Mouse (Mus musculus) bone marrow, adult 2 months (tissue): ENCODE results near the gene Zswim4. TPM values are rescaled to one million over a fixed set of nuclear protein-coding genes. Genes with fewer than 3 reads are reported as not detected.

Experiments used
- H3K27ac ChIP-seq: fragments of 200-500 bp; 2 replicates; pipeline ENCODE4 v1.5.1; 2012; ENCODE audit warnings: low read depth, mild to moderate bottlenecking, control low read depth, inconsistent platforms, low read length; ENCODE audit not compliant: control insufficient read depth, poor library complexity, insufficient read depth
- H3K4me1 ChIP-seq: fragments of 200-500 bp; 2 replicates; pipeline ENCODE4 v1.6.1; 2011; ENCODE audit warnings: low read length; ENCODE audit not compliant: control insufficient read depth, insufficient read depth
- H3K4me3 ChIP-seq: fragments of 200-500 bp; replicated peaks from 2 replicates; pipeline ENCODE3; 2011; ENCODE audit warnings: mild to moderate bottlenecking, low read depth, low read length, control low read depth; ENCODE audit not compliant: control insufficient read depth
- CTCF ChIP-seq: fragments of 200-500 bp; IDR thresholded peaks from 2 replicates; pipeline ENCODE4 v1.5.1; 2011; ENCODE audit warnings: low read length, control low read depth; ENCODE audit not compliant: control insufficient read depth, insufficient read depth
- POLR2A ChIP-seq: fragments of 200-500 bp; IDR thresholded peaks from 2 replicates; pipeline ENCODE4 v1.6.1; 2011; ENCODE audit warnings: low read depth, mild to moderate bottlenecking, control low read depth, low read length, borderline replicate concordance; ENCODE audit not compliant: control insufficient read depth
- WGBS: fragments of 180-500 bp; shearing (Covaris S2); methylation state at CpG from one replicate; pipeline ENCODE4 v1.1.7; 2018; 5-methylcytosine and 5-hydroxymethylcytosine counted together
- polyA plus RNA-seq: library from polyadenylated mRNA; stranded (reverse); fragments of >200 nt; gene quantifications from 2 replicates; pipeline ENCODE4 v1.2.4, GENCODE M21; 2011; ENCODE audit warnings: low replicate concordance; ENCODE audit not compliant: missing spikeins, insufficient read depth, insufficient read length

Zswim4 gene
- polyA plus RNA-seq, 1 experiment, result 4.0 TPM

GRCm38 (mm10) chr8:84177405-84177804, 59.5 kb downstream of the Zswim4 start:
- Histone ChIP-seq H3K4me3 (no peak overlapping the region), H3K4me1 (no peaks in the 10 kb centered on the region), H3K27ac (no peak overlapping the region)
- TF ChIP-seq POLR2A, result no peak
- TF ChIP-seq CTCF, result no peak
- WGBS, result 77% methylated on average over 3 of the region's 3 CpGs

- 8% methylated on average over 3 of the region's 3 CpGs for WGBS
Measured at GRCm38 (mm10) chr8:84176560-84176959, 60.3 kb downstream of the Zswim4 start.

GRCm38 (mm10) chr8:84173861-84174260, 63.0 kb downstream of the Zswim4 start:
- TF ChIP-seq CTCF, result peak; percentile 41; the same call in 1 of the 2 replicates
- no peak for TF ChIP-seq POLR2A
- Histone ChIP-seq H3K4me1 (no peaks in the 10 kb centered on the region), H3K27ac (no peak overlapping the region), H3K4me3 (no peak overlapping the region)
- 76% methylated on average over 6 of the region's 6 CpGs for WGBS

More at GRCm38 (mm10) chr8:84176560-84176959, 60.3 kb downstream of the Zswim4 start:
- no peak for TF ChIP-seq CTCF
- no peak for TF ChIP-seq POLR2A
- Histone ChIP-seq H3K4me1 (no peaks in the 10 kb centered on the region), H3K27ac (no peak overlapping the region), H3K4me3 (no peak overlapping the region)

DNA sequence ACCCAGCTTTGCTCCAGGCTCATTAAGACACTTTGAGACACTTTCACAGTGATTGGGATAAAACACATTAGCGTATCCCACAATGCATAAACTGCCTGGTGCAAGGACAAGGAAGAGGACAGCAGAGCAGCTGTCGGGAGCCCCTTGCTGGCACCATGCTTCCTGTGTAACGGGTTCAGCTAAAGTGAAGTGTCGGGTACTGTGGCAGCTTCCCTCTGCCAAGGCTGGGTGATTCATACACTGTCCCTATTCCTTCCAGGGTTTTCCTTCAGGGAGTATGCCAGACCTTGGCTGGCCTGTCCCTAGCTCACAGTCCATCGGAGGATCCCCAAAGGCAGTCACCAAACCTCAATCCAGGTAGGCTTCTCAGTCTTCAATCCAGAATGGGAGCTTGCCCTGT, 66.8 kb downstream of the Zswim4 start:
- Histone ChIP-seq H3K4me1 (no peaks in the 10 kb centered on the region), H3K4me3 (no peak overlapping the region), H3K27ac (no peak overlapping the region)
- WGBS, result 81% methylated on average over 5 of the region's 5 CpGs
- TF ChIP-seq POLR2A (no peak), CTCF (no peak)

- Histone ChIP-seq H3K4me1 (no peaks in the 10 kb centered on the region), H3K27ac (no peak overlapping the region), H3K4me3 (no peak overlapping the region)
- 88% methylated on average over 2 of the region's 2 CpGs for WGBS
- no peak for TF ChIP-seq POLR2A
- no peak for TF ChIP-seq CTCF
Measured at GRCm38 (mm10) chr8:84167696-84168095, 69.2 kb downstream of the Zswim4 start.

Other genes with a start within 250 kb of the Zswim4 start
- 142 and 159 TPM in 2 replicates for gene Samd1, start 239.4 kb downstream of the Zswim4 start, polyA plus RNA-seq
- gene 1700067K01Rik, start 235.6 kb downstream of the Zswim4 start, polyA plus RNA-seq, result 3.0 TPM in 1 of 2 replicates, not detected in the other
- gene 2210011C24Rik, start 224.9 kb downstream of the Zswim4 start, polyA plus RNA-seq, result not detected in 2 replicates
- gene Palm3, start 215.6 kb downstream of the Zswim4 start, polyA plus RNA-seq, result 2.7 TPM in 1 of 2 replicates, not detected in the other
- gene Il27ra, start 194.5 kb downstream of the Zswim4 start, polyA plus RNA-seq, result 2.4 and 7.7 TPM in 2 replicates
- not detected in 2 replicates for gene Rln3, start 192.1 kb downstream of the Zswim4 start, polyA plus RNA-seq
- gene Gm10643, start 171.9 kb downstream of the Zswim4 start, polyA plus RNA-seq, result 1.3 and 1.4 TPM in 2 replicates
- 12.2 and 20.7 TPM in 2 replicates for gene Rfx1, start 170.2 kb downstream of the Zswim4 start, polyA plus RNA-seq
- 23.1 and 44.6 TPM in 2 replicates for gene Dcaf15, start 132.3 kb downstream of the Zswim4 start, polyA plus RNA-seq
- gene Podnl1, start 111.1 kb downstream of the Zswim4 start, polyA plus RNA-seq, result 5.8 and 7.6 TPM in 2 replicates
- 10.9 and 18.5 TPM in 2 replicates for gene Cc2d1a, start 89.1 kb downstream of the Zswim4 start, polyA plus RNA-seq
- gene 4930432K21Rik, start 89.0 kb downstream of the Zswim4 start, polyA plus RNA-seq, result not detected in 2 replicates
- gene Nanos3, start 51.8 kb downstream of the Zswim4 start, polyA plus RNA-seq, result 3.0 TPM in 1 of 2 replicates, not detected in the other
- 101 and 196 TPM in 2 replicates for gene D8Ertd738e, start 12.7 kb upstream of the Zswim4 start, polyA plus RNA-seq
- 11.1 and 26.0 TPM in 2 replicates for gene Mri1, start 20.3 kb upstream of the Zswim4 start, polyA plus RNA-seq
- gene Ccdc130, start 33.3 kb upstream of the Zswim4 start, polyA plus RNA-seq, result 9.4 and 27.9 TPM in 2 replicates
- 0.37 and 2.7 TPM in 2 replicates for gene Cacna1a, start 151.4 kb upstream of the Zswim4 start, polyA plus RNA-seq